22 mouse cellular contexts compared by ENCODE assay signal in the genomic region with DNA sequence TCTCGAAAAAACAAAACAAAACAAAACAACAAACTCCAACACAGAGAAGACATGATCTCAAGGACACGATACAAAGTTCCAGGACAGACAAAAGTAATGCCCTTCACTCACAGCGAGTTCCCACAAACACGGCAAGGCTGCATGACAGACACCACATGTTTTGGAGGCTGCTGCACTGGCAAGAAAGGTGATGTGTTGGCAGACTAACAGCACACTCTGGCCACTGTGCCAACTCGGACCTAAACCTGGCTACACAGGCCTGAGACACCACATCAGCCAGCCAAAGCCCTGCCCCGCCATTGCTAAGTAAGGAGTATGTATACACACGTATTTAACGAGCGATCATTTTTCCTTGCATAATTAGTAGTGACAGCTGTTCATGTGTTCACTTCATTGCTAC.
A peak's percentile ranks its signal among the peaks of the same experiment; 100 is the strongest.
DNase-seq lines count a peak whose midpoint lies in the region; TF ChIP-seq lines count a peak whose summit lies in the region.
"Had no signal": no experiment of that assay in that cellular context is flagged by ENCODE, and none has a peak within 500 bp of the region (broad histone marks: within the 10 kb centered on the region; RNA-seq: fewer than 3 reads in every experiment).

No protein-coding gene starts in this region.

- no peak for TF ChIP-seq CTCF in layer of hippocampus, adult 2 months (conservative IDR thresholded peaks at IDR 0.05)

- H3K4me3 ChIP-seq in heart, embryonic 10.5 days, result no peak overlapping the region
- H3K4me3 ChIP-seq in layer of hippocampus, adult 2 months, result no peak overlapping the region
- H3K4me3 ChIP-seq: embryonic facial prominence, embryonic 10.5 days; embryonic facial prominence, embryonic 12.5 days; forebrain, embryonic 13.5 days had no signal

- no peaks in the 10 kb centered on the region for H3K36me3 ChIP-seq in heart, embryonic 10.5 days
- H3K36me3 ChIP-seq: embryonic facial prominence, embryonic 10.5 days; embryonic facial prominence, embryonic 12.5 days had no signal

- intact Hi-C loops in gastrocnemius, postnatal 14 days (cut with DNase I; ENCODE audit: low total_unique reads), result loop anchor here (10.0 kb wide), 3 partner anchors 248 to 392 kb away; no protein-coding TSS in a partner anchor

- H3K27ac ChIP-seq in heart, embryonic 10.5 days, result no peak overlapping the region
- H3K27ac ChIP-seq in layer of hippocampus, adult 2 months, result 0 out of 2 replicates have a peak overlapping the region, but pooled peaks have one; percentile 28
- H3K27ac ChIP-seq: embryonic facial prominence, embryonic 10.5 days; embryonic facial prominence, embryonic 12.5 days; forebrain, embryonic 13.5 days had no signal

- no peaks in the 10 kb centered on the region for H3K27me3 ChIP-seq in heart, embryonic 10.5 days (ENCODE audit: insufficient read depth, poor library complexity, severe bottlenecking)
- H3K27me3 ChIP-seq: CH12.LX; embryonic facial prominence, embryonic 12.5 days; forebrain, embryonic 13.5 days; Patski had no signal

- WGBS in heart, embryonic 10.5 days, result 89% methylated on average over 9 of the region's 9 CpGs

- no peaks in the 10 kb centered on the region for H3K9me3 ChIP-seq in heart, embryonic 10.5 days
- H3K9me3 ChIP-seq: embryonic facial prominence, embryonic 10.5 days; embryonic facial prominence, embryonic 12.5 days; forebrain, embryonic 13.5 days; G1E had no signal

- peaks cover 15% of the 10 kb centered on the region for H3K4me1 ChIP-seq in heart, embryonic 10.5 days
- H3K4me1 ChIP-seq: embryonic facial prominence, embryonic 12.5 days had no signal

- peak; percentile 50 for DNase-seq in gastrocnemius, adult 18-20 months (ENCODE audit: low spot score)
- no peak for DNase-seq in gastrocnemius, postnatal 10 days
- DNase-seq in gastrocnemius, postnatal 25 days, result peak; percentile 40
- no peak for DNase-seq in gastrocnemius, postnatal 14 days
- DNase-seq in heart, adult 18-20 months, result peak; percentile 55 to 68
- no peak for DNase-seq in heart, embryonic 10.5 days (ENCODE audit: low spot score)
- no peak for DNase-seq in layer of hippocampus, adult 2 months (ENCODE audit: low spot score in 2 of 2)
- no peak for DNase-seq in layer of hippocampus, postnatal 14 days (ENCODE audit: low spot score in 2 of 2)
- DNase-seq: adrenal gland, adult 8-10 months; adrenal gland, postnatal 14 days; adrenal gland, postnatal 36 days; B cell, adult 2 months; cerebellum, adult 11-12 months; cerebellum, adult 2 months; cerebellum, adult 9-10 months; cerebellum, postnatal 25 days had no signal

Comparison
In these comparisons a context has a peak if more than half of its experiments do, and no peak if none do; other contexts are left out.
1. DNase-seq: peak in gastrocnemius, adult 18-20 months (single experiment), gastrocnemius, postnatal 25 days (single experiment) and heart, adult 18-20 months (2 of 2); none in gastrocnemius, postnatal 10 days (single experiment), gastrocnemius, postnatal 14 days (single experiment), heart, embryonic 10.5 days (single experiment), layer of hippocampus, adult 2 months (0 of 2) and layer of hippocampus, postnatal 14 days (0 of 2).